Mouse (Mus musculus): ENCODE measurements at regions not wholly inside any gene's neighbourhood (a gene's known extent, or its start where the extent isn't known, plus 50 kb on each side); places are given as distances from the start of the nearest gene placed in this dataset.

- DNase-seq (ENCODE audit: low spot score), result no peak
Observed at GRCm38 (mm10) chr13:37569051-37569450, 209.1 kb upstream of the Rreb1 start.

- DNase-seq (ENCODE audit: low spot score), result no peak
Observed at GRCm38 (mm10) chr13:37569486-37569885, 208.7 kb upstream of the Rreb1 start.

DNA sequence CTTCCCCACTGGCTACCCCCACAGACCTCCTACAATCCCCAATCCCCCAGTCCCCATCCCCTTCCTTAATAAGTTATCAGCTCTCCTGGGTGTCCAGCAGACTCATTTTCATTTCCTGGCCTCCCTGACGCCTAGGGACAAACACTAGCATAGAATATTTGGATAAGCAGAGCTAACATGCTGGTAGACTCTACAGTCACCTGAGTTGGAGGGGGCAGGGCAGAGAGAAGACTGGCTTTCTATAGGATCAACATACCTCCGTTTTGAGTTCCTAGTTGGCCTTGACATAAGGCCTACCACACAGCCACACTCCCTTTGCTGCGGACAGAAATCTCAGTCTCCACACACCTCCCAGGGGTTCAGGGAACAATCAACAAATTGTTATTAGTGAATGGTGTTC is 205.2 kb upstream of the Rreb1 start:
- DNase-seq (ENCODE audit: low spot score), result no peak

DNA sequence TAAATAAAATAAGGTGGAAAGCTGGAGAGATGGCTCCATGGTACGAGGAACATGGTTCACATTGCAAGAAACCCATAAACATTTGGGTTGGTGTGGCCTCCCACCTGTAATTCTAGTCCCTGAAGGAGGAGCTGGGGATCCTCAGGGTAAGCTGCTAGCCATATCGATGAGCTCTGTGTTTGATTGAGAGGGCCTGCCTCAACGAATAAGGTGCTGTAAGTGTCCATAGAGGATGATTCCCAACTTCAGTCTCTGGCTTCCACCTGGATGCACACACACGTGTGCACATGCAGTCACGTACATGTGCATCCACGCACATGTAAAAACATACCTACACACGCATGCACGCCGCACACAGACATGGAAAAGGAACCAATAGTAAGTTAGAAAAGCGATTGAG is 199.0 kb upstream of the Rreb1 start:
- no peak for DNase-seq (ENCODE audit: low spot score)

- no peak for DNase-seq (ENCODE audit: low spot score)
Observed at GRCm38 (mm10) chr13:37579775-37580174, 198.4 kb upstream of the Rreb1 start.

DNA sequence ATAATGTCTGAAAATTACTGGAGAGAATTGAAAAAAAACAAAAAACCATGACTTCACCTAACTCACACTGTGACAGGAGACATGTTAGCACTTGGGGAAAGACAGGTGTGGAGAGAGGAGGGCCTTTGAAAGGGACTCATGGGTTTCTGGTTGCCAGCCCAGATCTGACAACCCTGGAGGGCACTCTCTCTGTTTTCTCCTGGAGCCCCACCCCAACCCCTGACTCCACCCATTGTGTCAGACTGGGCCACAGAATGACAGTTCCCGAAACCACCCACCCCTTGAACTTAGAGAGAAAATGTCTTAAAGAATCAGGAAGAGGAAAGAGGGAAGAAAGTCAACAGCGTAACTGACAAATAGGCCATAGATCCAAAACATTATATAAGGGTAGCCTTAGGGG is 197.4 kb upstream of the Rreb1 start:
- no peak for DNase-seq (ENCODE audit: low spot score)

GRCm38 (mm10) chr13:37581374-37581773 is 196.8 kb upstream of the Rreb1 start:
- no peak for DNase-seq (ENCODE audit: low spot score)

- no peak for DNase-seq (ENCODE audit: low spot score)
Observed at GRCm38 (mm10) chr13:37585476-37585875, 192.7 kb upstream of the Rreb1 start.

DNA sequence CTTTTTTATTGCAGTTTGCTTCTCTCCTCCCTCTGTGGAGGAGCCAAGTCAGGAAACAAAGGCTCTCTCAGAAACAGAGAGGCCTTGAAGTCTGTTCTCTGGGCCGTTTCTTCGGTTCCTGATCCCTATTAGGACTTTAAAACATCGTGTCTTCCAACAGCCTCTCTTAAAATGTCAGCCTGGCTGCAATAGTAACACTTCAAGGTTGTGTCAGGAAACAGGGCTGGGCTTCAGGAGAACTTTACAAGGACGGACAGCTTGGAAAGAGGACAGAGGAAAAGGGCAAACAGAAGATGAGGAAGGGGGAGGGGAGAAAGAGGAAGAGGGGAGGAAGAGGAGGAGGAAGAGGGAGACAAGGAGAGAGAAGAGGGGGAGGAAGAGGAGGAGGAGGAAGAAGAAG is 191.7 kb upstream of the Rreb1 start:
- DNase-seq (ENCODE audit: low spot score), result no peak

- DNase-seq (ENCODE audit: low spot score), result no peak
Observed at GRCm38 (mm10) chr13:37587911-37588310, 190.3 kb upstream of the Rreb1 start.

DNA sequence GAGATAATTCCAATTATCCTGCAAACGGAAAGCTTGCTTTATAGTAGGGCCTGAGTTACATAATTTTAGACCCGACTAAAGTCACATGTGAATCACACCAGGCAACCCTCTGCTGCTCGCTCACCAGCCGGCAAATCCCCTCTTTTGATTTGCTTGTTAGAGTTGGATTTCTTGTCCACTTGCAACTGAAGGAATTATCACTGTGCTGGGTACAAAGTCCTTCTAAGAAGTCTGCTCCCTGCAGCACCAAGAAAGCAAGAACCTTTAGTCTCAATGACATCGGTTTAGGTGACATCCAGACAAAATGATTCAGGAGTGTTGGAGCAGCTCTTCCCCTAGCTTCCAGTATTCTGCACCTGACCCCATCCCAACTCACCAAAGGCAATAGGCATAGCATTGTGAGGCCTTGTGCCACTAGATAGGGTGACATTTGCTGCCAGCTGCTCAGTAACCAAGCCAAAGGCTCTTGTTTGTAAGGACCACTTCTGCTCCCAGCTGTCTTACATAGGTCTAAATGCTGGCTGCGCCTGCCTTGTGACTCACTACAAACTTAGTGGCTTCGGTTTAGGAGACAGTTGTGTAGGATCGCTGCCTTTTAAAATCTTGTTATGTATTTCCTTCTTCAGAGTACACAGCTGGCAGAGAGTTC is 189.5 kb upstream of the Rreb1 start:
- DNase-seq (ENCODE audit: low spot score), result peak; percentile 44

- DNase-seq (ENCODE audit: low spot score), result no peak
Observed at GRCm38 (mm10) chr13:37592149-37592548, 186.1 kb upstream of the Rreb1 start.

DNA sequence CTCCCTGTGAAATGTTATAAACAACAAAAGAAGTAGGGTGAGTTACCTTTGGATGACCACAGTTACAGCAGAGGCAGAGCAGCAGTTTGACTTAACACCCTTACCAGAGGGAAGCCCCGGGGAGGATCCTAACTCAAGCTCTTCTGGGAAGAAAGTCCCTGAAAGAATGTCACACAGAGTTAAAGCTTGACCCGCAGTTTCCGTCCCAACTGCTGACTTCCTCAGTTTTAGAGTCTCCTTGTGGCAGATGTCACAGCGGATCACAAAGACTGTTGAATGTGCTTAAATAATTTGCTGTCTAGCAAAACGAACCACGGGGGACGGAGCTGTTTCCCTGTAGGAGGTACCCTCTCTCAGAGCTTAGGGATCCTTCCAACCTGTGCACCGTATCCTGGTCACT is 183.0 kb upstream of the Rreb1 start:
- DNase-seq (ENCODE audit: low spot score), result peak; percentile 65

DNA sequence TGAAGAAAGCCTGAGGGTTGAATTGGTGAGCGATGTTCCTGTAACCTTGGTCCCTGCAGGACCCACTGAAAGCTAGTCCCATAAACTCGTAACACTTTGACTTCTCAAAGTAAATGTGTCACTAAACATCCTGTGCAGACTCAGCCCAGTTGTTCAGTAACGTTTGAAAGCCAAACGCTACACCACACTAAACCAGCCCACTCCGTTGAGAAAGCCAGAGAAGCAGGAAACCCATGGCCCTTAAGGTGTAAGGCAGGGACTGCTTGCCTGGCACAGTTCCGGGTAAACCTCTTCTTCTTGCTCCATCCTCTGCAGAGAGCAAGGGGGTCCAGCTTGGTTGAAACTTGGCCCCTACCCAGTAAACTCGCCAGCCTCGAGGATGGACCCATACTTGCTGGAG is 180.6 kb upstream of the Rreb1 start:
- peak; percentile 82 for DNase-seq (ENCODE audit: low spot score)

DNA sequence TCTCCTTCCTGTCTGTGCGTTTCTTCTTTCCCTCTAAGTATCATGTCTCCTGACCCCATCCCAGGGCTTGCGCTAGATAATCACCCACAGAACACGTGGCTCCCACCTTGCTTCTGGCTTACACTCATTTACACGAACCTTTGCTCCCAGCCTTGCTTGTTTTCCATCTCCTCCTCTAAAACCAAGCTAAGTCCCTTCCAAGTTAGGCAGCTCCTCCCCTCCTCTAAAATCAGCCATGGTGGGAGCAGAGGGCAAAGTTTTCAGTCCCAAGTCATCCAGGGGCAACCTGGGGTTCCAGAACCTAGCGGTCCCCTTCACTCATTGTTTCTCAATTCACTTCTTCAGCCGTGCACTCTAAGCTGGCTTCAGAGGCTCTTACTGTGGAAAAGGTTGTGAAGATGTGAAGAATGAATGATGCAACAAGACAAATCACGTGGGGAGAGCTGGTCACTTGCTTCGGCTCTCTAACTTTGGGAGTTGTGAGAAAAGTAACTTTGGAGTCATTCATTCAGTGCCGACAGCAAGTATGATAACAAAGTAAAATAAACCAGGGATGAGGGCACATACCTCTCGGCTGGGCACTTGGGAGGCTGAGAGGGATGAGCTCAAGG is 179.9 kb upstream of the Rreb1 start:
- DNase-seq (ENCODE audit: low spot score), result peak; percentile 81

GRCm38 (mm10) chr13:37599679-37600078 is 178.5 kb upstream of the Rreb1 start:
- no peak for DNase-seq (ENCODE audit: low spot score)

GRCm38 (mm10) chr13:37600172-37600571 is 178.0 kb upstream of the Rreb1 start:
- no peak for DNase-seq (ENCODE audit: low spot score)

- no peak for DNase-seq (ENCODE audit: low spot score)
Observed at GRCm38 (mm10) chr13:37601068-37601467, 177.1 kb upstream of the Rreb1 start.

GRCm38 (mm10) chr13:37602256-37602655 is 175.9 kb upstream of the Rreb1 start:
- DNase-seq (ENCODE audit: low spot score), result no peak

GRCm38 (mm10) chr13:37603226-37603994 is 174.8 kb upstream of the Rreb1 start:
- no peak for DNase-seq (ENCODE audit: low spot score)

DNA sequence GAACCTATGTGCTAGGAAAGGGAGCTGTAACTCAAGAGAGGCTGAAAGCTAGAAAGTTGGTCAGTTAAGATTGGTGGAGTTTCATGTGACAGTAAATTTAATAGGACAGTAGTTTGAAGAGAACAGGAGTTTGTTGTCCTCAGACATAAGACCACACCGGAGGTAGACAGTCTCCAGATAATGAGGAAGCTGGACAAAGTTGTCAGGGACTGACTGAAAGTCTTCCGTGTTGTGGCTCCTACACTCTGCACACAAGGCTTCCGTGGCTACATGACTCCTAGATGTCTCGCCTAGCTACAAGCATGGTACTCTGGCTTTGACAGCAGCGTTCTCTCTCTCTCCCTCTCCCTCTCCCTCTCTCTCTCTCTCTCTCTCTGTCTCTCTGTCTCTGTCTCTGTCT is 171.9 kb upstream of the Rreb1 start:
- no peak for DNase-seq (ENCODE audit: low spot score)

- no peak for DNase-seq (ENCODE audit: low spot score)
Observed at GRCm38 (mm10) chr13:37609085-37609484, 169.1 kb upstream of the Rreb1 start.

GRCm38 (mm10) chr13:37611387-37611786 is 166.8 kb upstream of the Rreb1 start:
- no peak for DNase-seq (ENCODE audit: low spot score)
